Comparison of ENCODE assay signal across 25 mouse cellular contexts in the genomic region with DNA sequence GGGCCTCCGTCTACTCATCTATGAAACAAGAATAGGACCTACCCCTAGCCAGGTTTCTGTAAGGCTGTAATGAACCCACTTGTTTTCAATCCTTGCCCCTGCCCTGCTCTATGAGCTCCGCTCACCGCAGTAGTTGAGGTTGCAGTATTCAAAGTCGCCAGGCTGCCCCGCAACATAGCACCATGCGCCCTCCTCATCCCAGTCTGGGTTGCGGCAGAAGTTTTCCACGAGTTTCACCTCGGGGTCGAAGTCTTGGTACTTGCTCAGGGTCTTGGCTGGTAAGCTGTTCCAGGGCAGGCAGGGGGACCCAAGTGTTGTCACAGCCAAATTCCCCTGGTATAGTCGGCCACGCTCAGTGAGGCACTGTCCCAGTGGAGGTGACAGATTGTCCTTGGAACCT. TPM values are rescaled to one million over a fixed set of nuclear protein-coding genes. Genes with fewer than 3 reads are reported as not detected.
"Had no signal": no experiment of that assay in that cellular context is flagged by ENCODE, and none has a peak within 500 bp of the region (broad histone marks: within the 10 kb centered on the region; RNA-seq: fewer than 3 reads in every experiment).

No protein-coding gene starts in this region.

- H3K9me3 ChIP-seq: heart, embryonic 10.5 days; heart, embryonic 13.5 days; heart, embryonic 15.5 days; hindbrain, embryonic 13.5 days; hindbrain, embryonic 15.5 days; kidney, embryonic 15.5 days; limb, embryonic 13.5 days; limb, embryonic 15.5 days; liver, embryonic 13.5 days had no signal

- ATAC-seq: hindbrain, postnatal 0 days; intestine, embryonic 16.5 days had no signal

- H3K4me3 ChIP-seq: heart, embryonic 10.5 days; heart, embryonic 13.5 days; heart, embryonic 15.5 days; hindbrain, embryonic 13.5 days; hindbrain, embryonic 15.5 days; kidney, embryonic 15.5 days; limb, embryonic 13.5 days; limb, embryonic 15.5 days; liver, embryonic 13.5 days had no signal

- H3K27ac ChIP-seq: heart, embryonic 10.5 days; heart, embryonic 13.5 days; heart, embryonic 15.5 days; hindbrain, embryonic 13.5 days; hindbrain, embryonic 15.5 days; hindbrain, postnatal 0 days; kidney, embryonic 15.5 days; kidney, postnatal 0 days; limb, embryonic 13.5 days; limb, embryonic 15.5 days; liver, embryonic 13.5 days had no signal

- H3K4me2 ChIP-seq: heart, embryonic 13.5 days; heart, embryonic 15.5 days; hindbrain, embryonic 13.5 days; hindbrain, embryonic 15.5 days; kidney, embryonic 15.5 days; limb, embryonic 13.5 days; limb, embryonic 15.5 days; liver, embryonic 11.5 days; liver, embryonic 13.5 days had no signal

- H3K36me3 ChIP-seq: heart, embryonic 10.5 days; heart, embryonic 13.5 days; heart, embryonic 15.5 days; hindbrain, embryonic 15.5 days; kidney, embryonic 15.5 days; limb, embryonic 13.5 days; limb, embryonic 15.5 days had no signal

- DNase-seq: gastrocnemius, postnatal 14 days; gastrocnemius, postnatal 36 days; heart, adult 18-20 months; heart, postnatal 14 days; heart, postnatal 36 days; kidney, adult 11 months; kidney, adult 2 months; kidney, adult 9 months; kidney, postnatal 14 days; kidney, postnatal 36 days; left cerebral cortex, postnatal 4 days; liver, embryonic 13.5 days had no signal

- H3K9ac ChIP-seq: heart, embryonic 13.5 days; heart, embryonic 15.5 days; hindbrain, embryonic 13.5 days; hindbrain, embryonic 15.5 days; kidney, embryonic 15.5 days; limb, embryonic 13.5 days; limb, embryonic 15.5 days; liver, embryonic 13.5 days had no signal

- H3K27me3 ChIP-seq: heart, embryonic 13.5 days; heart, embryonic 15.5 days; hindbrain, embryonic 13.5 days; hindbrain, embryonic 15.5 days; kidney, embryonic 15.5 days; limb, embryonic 13.5 days; limb, embryonic 15.5 days; liver, embryonic 13.5 days had no signal

- H3K4me1 ChIP-seq: heart, embryonic 13.5 days; heart, embryonic 15.5 days; hindbrain, embryonic 13.5 days; hindbrain, embryonic 15.5 days; kidney, embryonic 15.5 days; limb, embryonic 13.5 days; limb, embryonic 15.5 days had no signal

RNA-seq across cellular contexts. Expression of gene F2, which starts 5.8 kb away (rescaled TPM):
- total RNA-seq: heart, adult 18-20 months; heart, postnatal 36 days; hindbrain, postnatal 0 days; layer of hippocampus, adult 18-20 months had no signal
- polyA plus RNA-seq: hindbrain, embryonic 13.5 days; hindbrain, postnatal 0 days had no signal
